ENCODE assay signal across 30 mouse cellular contexts in the genomic region with DNA sequence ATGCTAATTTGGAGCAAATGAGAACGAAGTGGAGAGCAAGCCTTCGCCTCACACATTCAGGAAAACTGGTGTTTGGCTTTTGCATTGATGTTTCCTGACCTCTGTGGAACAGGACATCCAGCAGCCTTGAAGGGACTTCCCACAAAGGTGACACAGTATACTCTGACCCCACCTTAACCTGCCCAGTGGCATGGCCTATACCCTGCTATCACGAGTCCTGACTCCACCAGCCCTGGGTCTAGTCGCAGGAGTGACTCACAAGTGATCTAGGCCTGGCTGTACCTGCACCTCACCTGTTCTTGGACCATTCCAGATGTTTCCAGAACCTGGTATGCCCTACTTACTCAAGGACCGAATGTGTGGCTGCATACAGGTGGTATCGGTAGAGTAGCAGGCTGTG.
"Had no signal": no experiment of that assay in that cellular context is flagged by ENCODE, and none has a peak within 500 bp of the region (broad histone marks: within the 10 kb centered on the region; RNA-seq: fewer than 3 reads in every experiment).

No protein-coding gene starts in this region.

- H3K9me3 ChIP-seq: limb, embryonic 10.5 days; limb, embryonic 12.5 days; limb, embryonic 13.5 days; limb, embryonic 15.5 days; liver, embryonic 12.5 days; liver, embryonic 13.5 days; liver, embryonic 15.5 days; lung, embryonic 15.5 days; megakaryocyte, embryonic 14.5 days; midbrain, embryonic 10.5 days; midbrain, embryonic 12.5 days; midbrain, embryonic 13.5 days; midbrain, embryonic 15.5 days had no signal

- H3K4me1 ChIP-seq: limb, embryonic 10.5 days; limb, embryonic 12.5 days; limb, embryonic 13.5 days; limb, embryonic 15.5 days; liver, embryonic 12.5 days; liver, embryonic 13.5 days; liver, embryonic 15.5 days; lung, embryonic 15.5 days; midbrain, embryonic 10.5 days; midbrain, embryonic 12.5 days; midbrain, embryonic 13.5 days; midbrain, embryonic 15.5 days had no signal

- H3K9ac ChIP-seq: limb, embryonic 12.5 days; limb, embryonic 13.5 days; limb, embryonic 15.5 days; liver, embryonic 12.5 days; liver, embryonic 13.5 days; liver, embryonic 14.5 days; liver, embryonic 15.5 days; liver, postnatal 0 days; lung, embryonic 14.5 days; lung, embryonic 15.5 days; midbrain, embryonic 12.5 days; midbrain, embryonic 13.5 days; midbrain, embryonic 15.5 days had no signal

- ATAC-seq: liver, embryonic 12.5 days; liver, postnatal 0 days; lung, postnatal 0 days; midbrain, embryonic 13.5 days; midbrain, embryonic 15.5 days; midbrain, embryonic 16.5 days had no signal

- H3K4me2 ChIP-seq: limb, embryonic 12.5 days; limb, embryonic 13.5 days; limb, embryonic 15.5 days; liver, embryonic 11.5 days; liver, embryonic 12.5 days; liver, embryonic 13.5 days; liver, embryonic 15.5 days; lung, embryonic 14.5 days; lung, embryonic 15.5 days; midbrain, embryonic 11.5 days; midbrain, embryonic 12.5 days; midbrain, embryonic 13.5 days; midbrain, embryonic 15.5 days had no signal

- H3K27ac ChIP-seq: limb, embryonic 10.5 days; limb, embryonic 12.5 days; limb, embryonic 13.5 days; limb, embryonic 15.5 days; liver, embryonic 12.5 days; liver, embryonic 13.5 days; liver, embryonic 14.5 days; liver, embryonic 15.5 days; lung, embryonic 15.5 days; macrophage; midbrain, embryonic 10.5 days; midbrain, embryonic 12.5 days; midbrain, embryonic 13.5 days; midbrain, embryonic 15.5 days had no signal

- H3K36me3 ChIP-seq: liver, embryonic 15.5 days; lung, embryonic 15.5 days; midbrain, embryonic 15.5 days had no signal

- DNase-seq: left cerebral cortex, postnatal 4 days; liver; liver, embryonic 13.5 days; liver, postnatal 0 days; lung, adult 18-20 months; lung, adult 2 months; lung, embryonic 14.5 days; lung, postnatal 10 days; lung, postnatal 14 days; lung, postnatal 36 days; midbrain, embryonic 14.5 days had no signal

- H3K4me3 ChIP-seq: limb, embryonic 10.5 days; limb, embryonic 12.5 days; limb, embryonic 13.5 days; limb, embryonic 15.5 days; liver, embryonic 12.5 days; liver, embryonic 13.5 days; liver, embryonic 15.5 days; lung, embryonic 15.5 days; megakaryocyte, embryonic 14.5 days; midbrain, embryonic 10.5 days; midbrain, embryonic 12.5 days; midbrain, embryonic 13.5 days; midbrain, embryonic 15.5 days; myocyte had no signal

- H3K27me3 ChIP-seq: limb, embryonic 12.5 days; limb, embryonic 13.5 days; limb, embryonic 15.5 days; liver, embryonic 12.5 days; liver, embryonic 13.5 days; liver, embryonic 15.5 days; lung, embryonic 15.5 days; megakaryocyte, embryonic 14.5 days; midbrain, embryonic 12.5 days; midbrain, embryonic 13.5 days; midbrain, embryonic 15.5 days had no signal
